Mouse (Mus musculus) adrenal gland, adult 8-10 months (tissue): ENCODE measurements around the gene Irf3. TPM values are rescaled to one million over a fixed set of nuclear protein-coding genes. Genes with fewer than 3 reads are reported as not detected.
"Not testable (repeated sequence)": the region's sequence is repeated elsewhere in the genome, so short reads cannot be mapped to it uniquely, and the experiment has no call there.

Experiments
- DNase-seq: peaks from one replicate; pipeline ENCODE4 v3.0.0; 2022
- total RNA-seq, 4 experiments: library from RNA; stranded (reverse); gene quantifications; 2 replicates each; pipeline ENCODE4 v1.2.4; 2022

Irf3 gene
- total RNA-seq, 4 experiments from 2014 or later: 118 to 180 (median 144) TPM

GRCm38 (mm10) chr7:45008411-45008810 lies 11.0 kb downstream of the Irf3 start:
- DNase-seq: no peak

GRCm38 (mm10) chr7:45012011-45012410 lies 14.6 kb downstream of the Irf3 start:
- no peak for DNase-seq

GRCm38 (mm10) chr7:45012824-45013223 lies 15.4 kb downstream of the Irf3 start:
- no peak for DNase-seq

GRCm38 (mm10) chr7:45013366-45014095 lies 16.1 kb downstream of the Irf3 start:
- no peak for DNase-seq

- no peak for DNase-seq
Measured at GRCm38 (mm10) chr7:45014096-45014451, 16.6 kb downstream of the Irf3 start.

- no peak for DNase-seq
Measured at GRCm38 (mm10) chr7:45015344-45015956, 18.0 kb downstream of the Irf3 start.

- peak; percentile 100 for DNase-seq
Measured at GRCm38 (mm10) chr7:45015957-45016612, 18.6 kb downstream of the Irf3 start, which contains the start of gene Scaf1. Gene Scaf1 (minus strand): TSS chr7:45016363.

GRCm38 (mm10) chr7:45016761-45017160 lies 19.3 kb downstream of the Irf3 start:
- DNase-seq: no peak

GRCm38 (mm10) chr7:45017242-45018061 lies 20.0 kb downstream of the Irf3 start, which contains the start of gene Rras:
Gene Rras (plus strand): TSS chr7:45017961.
- DNase-seq: peak; percentile 97

GRCm38 (mm10) chr7:45019031-45019571 lies 21.7 kb downstream of the Irf3 start:
- peak; percentile 71 for DNase-seq

- DNase-seq: no peak
Measured at GRCm38 (mm10) chr7:45020225-45020624, 22.8 kb downstream of the Irf3 start.

- not testable (repeated sequence) for DNase-seq
Measured at GRCm38 (mm10) chr7:45023711-45024110, 26.3 kb downstream of the Irf3 start.

- DNase-seq: no peak
Measured at GRCm38 (mm10) chr7:45024281-45025248, 27.1 kb downstream of the Irf3 start.

GRCm38 (mm10) chr7:45025601-45026220 lies 28.3 kb downstream of the Irf3 start:
- DNase-seq: peak; percentile 74

- no peak for DNase-seq
Measured at GRCm38 (mm10) chr7:45026256-45026655, 28.8 kb downstream of the Irf3 start.

- no peak for DNase-seq
Measured at GRCm38 (mm10) chr7:45027761-45028160, 30.3 kb downstream of the Irf3 start.

GRCm38 (mm10) chr7:45028351-45028750 lies 30.9 kb downstream of the Irf3 start:
- no peak for DNase-seq

- no peak for DNase-seq
Measured at GRCm38 (mm10) chr7:45029995-45030394, 32.5 kb downstream of the Irf3 start.

GRCm38 (mm10) chr7:45030857-45031256 lies 33.4 kb downstream of the Irf3 start:
- DNase-seq: no peak

- DNase-seq: no peak
Measured at GRCm38 (mm10) chr7:45033722-45034359, 36.4 kb downstream of the Irf3 start.
